Mouse (Mus musculus) layer of hippocampus, postnatal 14 days (tissue): ENCODE data around the gene Uap1l1. TPM values are rescaled to one million over a fixed set of nuclear protein-coding genes. Genes with fewer than 3 reads are reported as not detected.

Source experiments
- DNase-seq, 2 experiments: peaks; one replicate each; pipeline ENCODE4 v3.0.0; 2021 to 2022; ENCODE audit warnings: low spot score in 2 of 2, mixed read lengths in 1 of 2
- total RNA-seq, 2 experiments: library from RNA; stranded (reverse); gene quantifications; 2 replicates each; pipeline ENCODE4 v1.2.3; 2021

Uap1l1 gene
- total RNA-seq, 2 experiments from 2014 or later: 9.2 to 11.8 TPM

DNA sequence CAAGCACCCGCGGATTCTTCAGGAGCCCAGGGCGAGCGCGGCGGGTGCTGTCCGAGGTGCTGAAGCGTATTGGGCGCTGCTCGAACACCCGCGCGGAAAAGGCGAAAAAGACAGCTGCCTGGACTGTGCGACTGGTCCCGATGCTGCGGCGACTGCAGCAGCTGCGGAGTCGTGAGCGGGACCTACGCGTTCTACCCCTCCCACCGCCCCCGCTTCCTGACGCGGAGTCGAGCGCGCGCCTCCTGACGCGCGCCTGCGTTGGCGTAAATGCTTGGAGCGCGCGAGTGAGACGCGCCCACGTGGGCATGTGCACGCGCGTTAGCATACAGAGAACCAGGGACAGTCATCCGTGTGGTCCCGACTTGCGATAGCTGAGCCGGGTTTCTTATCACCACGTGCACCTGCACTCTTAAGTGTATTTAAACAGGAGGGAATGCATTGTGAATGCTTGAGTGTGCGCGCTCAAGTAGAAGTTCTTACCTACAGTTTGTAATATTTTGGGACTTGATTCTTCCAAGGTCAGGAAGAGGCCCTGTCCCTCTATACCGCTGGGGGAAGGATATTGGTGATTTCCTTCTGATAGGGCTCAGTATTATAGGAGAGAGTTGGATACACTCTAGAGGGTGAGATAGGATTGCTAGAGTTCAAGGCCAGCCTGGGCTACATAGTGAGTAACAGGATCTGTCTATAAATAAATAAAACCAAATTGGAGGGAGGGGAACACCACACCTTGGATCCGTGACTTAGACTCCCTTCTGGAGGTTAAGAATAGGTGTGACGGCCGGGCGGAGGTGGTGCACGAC is 46.3 kb downstream of the Uap1l1 start, which contains the start of gene Grin1:
Grin1 (minus strand) TSS at position 217 of the 803 bp plus-strand sequence.
- peak; percentile 78 to 92 for DNase-seq

DNA sequence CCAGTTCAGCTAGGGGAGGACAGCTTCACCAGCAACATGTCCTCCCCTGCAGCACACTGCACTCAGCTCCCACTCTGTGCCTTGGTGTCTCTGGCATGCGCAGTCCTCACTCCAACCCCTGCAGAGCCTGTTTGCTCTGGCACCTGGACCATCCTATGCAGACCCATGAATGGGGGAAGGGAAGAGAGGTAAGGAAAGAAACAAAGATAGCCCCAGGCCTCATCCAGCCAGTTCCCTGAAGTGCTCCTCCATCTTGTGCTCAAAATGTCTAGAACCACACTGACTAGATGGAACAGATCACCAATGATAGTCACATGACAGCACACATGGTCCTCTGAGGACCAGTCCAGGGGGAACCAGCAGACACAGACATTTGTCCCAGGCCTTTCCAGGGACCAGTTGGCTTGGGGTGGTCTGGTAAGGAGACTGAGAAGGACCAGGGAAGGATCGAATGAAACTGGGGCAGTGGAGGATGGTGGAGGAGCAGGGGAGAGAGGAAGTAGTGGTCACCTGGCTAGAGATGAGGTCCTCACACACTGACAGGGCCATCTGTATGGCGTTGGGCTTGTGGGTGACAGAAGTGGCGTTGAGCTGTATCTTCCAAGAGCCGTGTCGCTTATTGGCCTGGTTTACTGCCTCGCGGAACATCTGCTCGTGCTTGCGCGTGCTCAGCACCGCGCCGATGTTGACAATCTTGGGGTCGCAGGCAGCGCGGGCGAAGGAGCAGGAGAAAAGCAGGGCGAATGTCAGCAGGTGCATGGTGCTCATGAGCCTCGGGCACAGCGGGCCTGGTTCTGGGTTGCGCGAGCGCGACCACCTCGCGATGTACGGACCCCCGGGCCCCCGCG is 47.1 kb downstream of the Uap1l1 start:
- peak in 1 of 2 experiments; percentile 51 for DNase-seq

DNA sequence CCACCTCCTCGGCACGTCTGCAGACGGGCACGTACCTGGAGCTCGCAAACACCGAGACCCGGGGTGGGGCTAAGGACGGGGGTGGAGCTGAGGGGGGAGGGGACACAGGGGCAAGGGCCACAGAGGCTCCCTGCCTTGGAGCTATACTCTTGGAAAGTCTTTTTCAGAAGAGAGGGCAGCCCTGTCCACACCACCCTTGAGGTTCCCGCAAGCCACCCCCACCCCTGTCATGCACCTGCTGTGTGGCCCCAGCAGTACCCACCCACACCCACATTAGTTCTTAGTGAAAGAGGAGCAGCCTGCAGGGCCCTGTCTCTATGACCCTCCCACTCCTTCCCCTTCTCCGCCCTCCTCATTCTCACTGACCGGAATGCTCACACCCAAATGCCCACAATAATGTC is 54.0 kb downstream of the Uap1l1 start:
- DNase-seq: no peak

DNA sequence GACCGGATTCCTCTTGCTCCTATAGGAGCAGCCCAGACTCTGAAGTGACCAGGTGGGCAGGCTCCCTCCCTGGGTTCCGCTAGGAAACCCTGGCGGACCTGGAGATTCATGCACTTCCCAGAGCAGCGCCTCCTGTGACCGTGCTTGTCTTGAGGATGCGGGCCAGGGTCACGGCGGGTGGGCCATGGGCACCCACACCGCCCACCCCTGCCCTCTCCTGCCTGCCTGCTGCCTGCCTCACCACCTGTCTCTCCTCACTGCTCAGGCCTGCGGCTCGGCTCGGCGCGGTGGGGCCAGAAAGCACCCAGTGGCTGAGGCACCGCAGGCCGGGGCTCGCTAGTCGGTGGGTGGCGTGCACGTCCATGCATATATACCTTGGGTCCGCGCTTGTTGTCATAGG is 54.5 kb downstream of the Uap1l1 start:
- no peak for DNase-seq

DNA sequence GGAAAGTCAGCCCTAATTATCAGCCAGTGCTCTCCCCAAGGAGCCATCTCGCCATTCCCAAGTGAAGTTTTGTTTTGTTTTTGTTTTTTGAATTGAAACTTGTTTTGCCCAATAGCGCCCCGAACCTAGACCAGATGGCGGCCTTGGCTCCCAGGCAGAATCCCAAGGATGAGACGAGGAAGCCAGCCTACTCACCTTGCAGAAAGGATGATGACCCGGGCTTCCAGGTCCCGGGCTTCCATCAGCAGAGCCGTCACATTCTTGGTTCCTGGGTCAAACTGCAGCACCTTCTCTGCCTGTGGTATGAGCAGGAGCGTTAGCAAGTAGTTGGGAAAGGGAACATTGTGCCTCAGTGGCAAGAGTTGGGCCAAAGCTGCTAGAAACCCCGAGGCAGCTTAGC is 55.3 kb downstream of the Uap1l1 start:
- no peak for DNase-seq

Other genes starting within 250 kb of the Uap1l1 start
- 10 to 100 TPM; 38.1 to 49.8 TPM for gene Nrarp, start 184.9 kb downstream of the Uap1l1 start, total RNA-seq
- gene Tor4a, start 168.8 kb downstream of the Uap1l1 start, total RNA-seq: 1 to 10 TPM; 1.7 to 2.0 TPM
- 10 to 100 TPM; 50.7 to 51.7 TPM for gene Nelfb, start 154.2 kb downstream of the Uap1l1 start, total RNA-seq
- gene Stpg3, start 151.0 kb downstream of the Uap1l1 start, total RNA-seq: not detected
- gene Fam166a, start 146.9 kb downstream of the Uap1l1 start, total RNA-seq: not detected
- gene Tubb4b, start 141.0 kb downstream of the Uap1l1 start, total RNA-seq: 100 to 1,000 TPM; 415 to 455 TPM
- gene Slc34a3, start 131.3 kb downstream of the Uap1l1 start, total RNA-seq: not detected
- gene Rnf224, start 128.9 kb downstream of the Uap1l1 start, total RNA-seq: not detected
- gene Rnf208, start 123.4 kb downstream of the Uap1l1 start, total RNA-seq: 100 to 1,000 TPM; 195 to 202 TPM
- not detected for gene Cysrt1, start 123.2 kb downstream of the Uap1l1 start, total RNA-seq
- gene AL732309.1, start 118.8 kb downstream of the Uap1l1 start, total RNA-seq: 1 to 10 TPM; 3.6 to 3.7 TPM
- 10 to 100 TPM; 34.3 to 38.0 TPM for gene Tmem203, start 110.2 kb downstream of the Uap1l1 start, total RNA-seq
- gene Tprn, start 103.1 kb downstream of the Uap1l1 start, total RNA-seq: 10 to 100 TPM; 21.1 to 23.2 TPM
- 10 to 100 TPM; 69.1 to 70.1 TPM for gene Ssna1, start 93.2 kb downstream of the Uap1l1 start, total RNA-seq
- 10 to 100 TPM; 66.6 to 72.1 TPM for gene Anapc2, start 93.2 kb downstream of the Uap1l1 start, total RNA-seq
- not detected for gene Tmem210, start 77.5 kb downstream of the Uap1l1 start, total RNA-seq
- not detected for gene Lrrc26, start 75.8 kb downstream of the Uap1l1 start, total RNA-seq
- 100 to 1,000 TPM; 419 to 451 TPM for gene Grin1, start 46.5 kb downstream of the Uap1l1 start, total RNA-seq
- 10 to 100 TPM; 49.0 to 59.9 TPM for gene Man1b1, start 33.3 kb downstream of the Uap1l1 start, total RNA-seq
- 10 to 100 TPM; 24.7 to 29.4 TPM for gene Dpp7, start 9.3 kb downstream of the Uap1l1 start, total RNA-seq
- gene Sapcd2, start 6.6 kb upstream of the Uap1l1 start, total RNA-seq: 10 to 100 TPM; 11.9 to 15.3 TPM
- 10 to 100 TPM; 22.3 to 23.4 TPM for gene Entpd2, start 30.2 kb upstream of the Uap1l1 start, total RNA-seq
- gene Npdc1, start 33.7 kb upstream of the Uap1l1 start, total RNA-seq: 100 to 1,000 TPM; 402 to 418 TPM
- gene Fut7, start 57.6 kb upstream of the Uap1l1 start, total RNA-seq: under 1 TPM; 0.31 to 0.81 TPM
- 100 to 1,000 TPM; 140 to 141 TPM for gene Abca2, start 63.0 kb upstream of the Uap1l1 start, total RNA-seq
- under 1 TPM in 1 of 2 experiments, not detected in 1; 0.58 TPM for gene Clic3, start 91.2 kb upstream of the Uap1l1 start, total RNA-seq
- 10 to 100 TPM; 52.1 to 57.7 TPM for gene Paxx, start 95.4 kb upstream of the Uap1l1 start, total RNA-seq
- 100 to 1,000 TPM; 234 to 420 TPM for gene Ptgds, start 104.4 kb upstream of the Uap1l1 start, total RNA-seq
- not detected for gene Lcn12, start 128.2 kb upstream of the Uap1l1 start, total RNA-seq
- gene Fbxw5, start 135.1 kb upstream of the Uap1l1 start, total RNA-seq: 100 to 1,000 TPM; 130 to 134 TPM
- 1 to 10 TPM; 1.5 to 1.7 TPM for gene C8g, start 136.0 kb upstream of the Uap1l1 start, total RNA-seq
- gene Traf2, start 181.3 kb upstream of the Uap1l1 start, total RNA-seq: 10 to 100 TPM in 1 of 2 experiments, 1 to 10 TPM in 1; 9.8 to 11.1 TPM
- 100 to 1,000 TPM; 214 to 226 TPM for gene Edf1, start 192.2 kb upstream of the Uap1l1 start, total RNA-seq
- 1 to 10 TPM; 1.7 to 2.6 TPM for gene Mamdc4, start 209.2 kb upstream of the Uap1l1 start, total RNA-seq
- 10 to 100 TPM; 81.2 to 83.8 TPM for gene Phpt1, start 209.5 kb upstream of the Uap1l1 start, total RNA-seq
- 100 to 1,000 TPM in 1 of 2 experiments, 10 to 100 TPM in 1; 99.8 to 103 TPM for gene Ajm1, start 216.1 kb upstream of the Uap1l1 start, total RNA-seq
- gene Rabl6, start 242.8 kb upstream of the Uap1l1 start, total RNA-seq: 100 to 1,000 TPM; 105 to 107 TPM